9 mouse cellular contexts compared by ENCODE assay signal in genomic region chr13:52702201-52702611, GRCm38 (mm10).
DNase-seq lines count a peak whose midpoint lies in the region; ATAC-seq lines count a peak whose summit lies in the region.
"Had no signal": no experiment of that assay in that cellular context is flagged by ENCODE, and none has a peak within 500 bp of the region (broad histone marks: within the 10 kb centered on the region; RNA-seq: fewer than 3 reads in every experiment).

No protein-coding gene starts in this region.

- H3K27me3 ChIP-seq in intestine, embryonic 15.5 days (replicated peaks), result no peaks in the 10 kb centered on the region
- H3K27me3 ChIP-seq in intestine, embryonic 16.5 days (replicated peaks; ENCODE audit: control insufficient read depth, insufficient read depth, low read length), result no peaks in the 10 kb centered on the region
- H3K27me3 ChIP-seq: midbrain, embryonic 12.5 days had no signal

- H3K4me2 ChIP-seq in intestine, embryonic 15.5 days (replicated peaks), result 0 out of 2 replicates have a peak overlapping the region, but pooled peaks have one; percentile 4
- H3K4me2 ChIP-seq in intestine, embryonic 16.5 days (ENCODE audit: low read depth, low read length), result no peak overlapping the region
- H3K4me2 ChIP-seq: midbrain, embryonic 12.5 days had no signal

- H3K4me1 ChIP-seq in intestine, embryonic 15.5 days (replicated peaks), result no peaks in the 10 kb centered on the region
- H3K4me1 ChIP-seq in intestine, embryonic 16.5 days (ENCODE audit: control insufficient read depth, insufficient read depth, low read length), result 0 out of 2 replicates have a peak, but pooled peaks cover 3% of the 10 kb centered on the region
- H3K4me1 ChIP-seq: midbrain, embryonic 12.5 days had no signal

- no peak overlapping the region for H3K27ac ChIP-seq in intestine, embryonic 15.5 days
- H3K27ac ChIP-seq in intestine, embryonic 16.5 days (ENCODE audit: low read length), result no peak overlapping the region
- H3K27ac ChIP-seq: midbrain, embryonic 12.5 days had no signal

- H3K36me3 ChIP-seq in intestine, embryonic 15.5 days, result no peaks in the 10 kb centered on the region
- H3K36me3 ChIP-seq in intestine, embryonic 16.5 days (ENCODE audit: control insufficient read depth, insufficient read depth, low read length), result no peaks in the 10 kb centered on the region
- H3K36me3 ChIP-seq: midbrain, embryonic 12.5 days had no signal

- H3K4me3 ChIP-seq in intestine, embryonic 15.5 days (replicated peaks), result no peak overlapping the region
- no peak overlapping the region for H3K4me3 ChIP-seq in intestine, embryonic 16.5 days (ENCODE audit: low read length)
- H3K4me3 ChIP-seq: midbrain, embryonic 12.5 days had no signal

- ATAC-seq in intestine, embryonic 15.5 days, result no peak
- no peak for ATAC-seq in intestine, embryonic 16.5 days

- 34% methylated on average over 15 of the region's 15 CpGs for WGBS in intestine, embryonic 15.5 days
- WGBS in intestine, embryonic 16.5 days, result 36% methylated on average over 15 of the region's 15 CpGs

- DNase-seq in embryo, embryonic 10 days (ENCODE audit: low spot score), result peak; percentile 74
- peak; percentile 91 for DNase-seq in gonadal fat pad, adult 2 months (ENCODE audit: low read depth)
- peak; percentile 75 for DNase-seq in retina, postnatal 1 day
- DNase-seq in right cerebral cortex, postnatal 4 days, result no peak
- DNase-seq in urinary bladder, adult 2 months (ENCODE audit: low spot score), result no peak
- no peak for DNase-seq in natural killer cell, adult 2 months (ENCODE audit: low spot score in 2 of 2)

- no peak overlapping the region for H3K9ac ChIP-seq in intestine, embryonic 15.5 days
- no peak overlapping the region for H3K9ac ChIP-seq in intestine, embryonic 16.5 days (ENCODE audit: low read depth, low read length)
- H3K9ac ChIP-seq: midbrain, embryonic 12.5 days had no signal

- H3K9me3 ChIP-seq in intestine, embryonic 15.5 days, result no peaks in the 10 kb centered on the region
- H3K9me3 ChIP-seq in intestine, embryonic 16.5 days (ENCODE audit: control insufficient read depth, low read length), result no peaks in the 10 kb centered on the region
- H3K9me3 ChIP-seq: midbrain, embryonic 12.5 days had no signal

Comparison
In these comparisons a context has a peak if more than half of its experiments do, and no peak if none do; other contexts are left out.
1. DNase-seq: peak in embryo, embryonic 10 days (single experiment), gonadal fat pad, adult 2 months (single experiment) and retina, postnatal 1 day (single experiment); none in right cerebral cortex, postnatal 4 days (single experiment), urinary bladder, adult 2 months (single experiment) and natural killer cell, adult 2 months (0 of 2).